Mouse (Mus musculus) G1E (cell line): ENCODE measurements around the gene Itih1. TPM values are rescaled to one million over a fixed set of nuclear protein-coding genes. Genes with fewer than 3 reads are reported as not detected.

Source experiments
- ATAC-seq: 2 replicates; pipeline ENCODE4 v1.8.0; 2016; ENCODE audit warnings: mild to moderate bottlenecking; ENCODE audit not compliant: insufficient number of reproducible peaks, poor library complexity, low FRiP score, severe bottlenecking; ENCODE audit errors: extremely low read depth
- DNase-seq: peaks from one replicate; pipeline ENCODE4 v3.0.0; 2012; ENCODE audit warnings: low spot score
- H3K27me3 ChIP-seq: 2 replicates; pipeline ENCODE4 v1.6.1; 2012; ENCODE audit warnings: mild to moderate bottlenecking, low read length, inconsistent platforms; ENCODE audit not compliant: insufficient read depth
- H3K36me3 ChIP-seq: replicated peaks from 2 replicates; pipeline ENCODE3; 2012; ENCODE audit warnings: mild to moderate bottlenecking, inconsistent platforms
- H3K4me1 ChIP-seq: 2 replicates; pipeline ENCODE4 v1.6.1; 2012; ENCODE audit warnings: low read depth, low read length, inconsistent platforms, mixed read lengths; ENCODE audit not compliant: insufficient read depth
- H3K4me3 ChIP-seq: 2 replicates; pipeline ENCODE4 v1.5.1; 2012; ENCODE audit warnings: low read depth, mild to moderate bottlenecking, inconsistent platforms, low read length, moderate library complexity, mixed read lengths
- H3K9me3 ChIP-seq: replicated peaks from 2 replicates; pipeline ENCODE4 v1.6.1; 2012; ENCODE audit warnings: inconsistent platforms
- CTCF ChIP-seq: IDR thresholded peaks from 2 replicates; pipeline ENCODE4 v1.5.1; 2012; ENCODE audit warnings: low read depth, low read length, inconsistent platforms, mixed read lengths
- GATA1 ChIP-seq: IDR thresholded peaks from 2 replicates; pipeline ENCODE4 v1.6.1; 2012; ENCODE audit warnings: borderline replicate concordance, low read length, inconsistent platforms, mixed read lengths
- GATA2 ChIP-seq: IDR thresholded peaks from 2 replicates; pipeline ENCODE4 v1.6.1; 2012; ENCODE audit warnings: low read depth, low read length, inconsistent platforms, borderline replicate concordance
- POLR2AphosphoS5 ChIP-seq: IDR thresholded peaks from 2 replicates; pipeline ENCODE4 v1.6.1; 2012; ENCODE audit warnings: low read depth, low read length, inconsistent platforms; ENCODE audit not compliant: insufficient replicate concordance
- TAL1 ChIP-seq: conservative IDR thresholded peaks from 2 replicates; pipeline ENCODE4 v1.6.1; 2012; ENCODE audit warnings: low read depth, low read length, inconsistent platforms, mixed read lengths
- polyA plus RNA-seq: library from polyadenylated mRNA; stranded (reverse); fragments of >175 nt; gene quantifications from 2 replicates; pipeline ENCODE4 v1.2.3, GENCODE M21; 2012
- total RNA-seq, 2 experiments: library from RNA; stranded (forward) in 1 of 2; stranded (reverse) in 1 of 2; fragments of 200-1000 nt in 1 of 2; fragments of >200 nt in 1 of 2; fragmentation: Nextera tagmentation in 1 of 2; gene quantifications; 2 replicates each; pipeline ENCODE4 v1.2.3; 2014 to 2017

The Itih1 gene
- total and polyA plus RNA-seq, 3 experiments: not detected

DNA sequence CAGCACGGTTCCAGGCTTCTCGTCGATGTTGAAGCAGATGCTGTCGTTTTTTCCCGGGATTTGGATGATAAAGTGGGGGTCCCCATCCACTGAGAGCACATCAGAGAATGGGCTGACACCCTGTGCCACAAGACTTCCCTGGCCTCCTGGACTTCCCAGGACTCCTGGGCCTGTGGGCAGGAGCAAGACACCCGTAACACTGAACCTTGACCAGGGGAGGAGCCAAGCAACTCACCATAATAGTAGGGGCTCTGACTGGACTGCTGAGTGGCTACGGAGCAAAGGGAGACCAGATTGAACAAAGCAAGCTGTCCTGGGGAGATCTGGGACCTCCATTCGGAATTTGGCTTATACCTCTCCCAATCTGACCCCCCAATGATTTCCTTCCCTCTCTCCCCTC lies 30.4 kb downstream of the Itih1 start:
- Histone ChIP-seq H3K36me3 (no peaks in the 10 kb centered on the region), H3K4me1 (peaks cover 7% of the 10 kb centered on the region), H3K27me3 (peaks cover 36% of the 10 kb centered on the region), H3K4me3 (no peak overlapping the region), H3K9me3 (no peaks in the 10 kb centered on the region)
- TF ChIP-seq TAL1 (no peak), GATA1 (no peak), POLR2AphosphoS5 (no peak), CTCF (no peak)
- no peak for ATAC-seq
- no peak for DNase-seq

DNA sequence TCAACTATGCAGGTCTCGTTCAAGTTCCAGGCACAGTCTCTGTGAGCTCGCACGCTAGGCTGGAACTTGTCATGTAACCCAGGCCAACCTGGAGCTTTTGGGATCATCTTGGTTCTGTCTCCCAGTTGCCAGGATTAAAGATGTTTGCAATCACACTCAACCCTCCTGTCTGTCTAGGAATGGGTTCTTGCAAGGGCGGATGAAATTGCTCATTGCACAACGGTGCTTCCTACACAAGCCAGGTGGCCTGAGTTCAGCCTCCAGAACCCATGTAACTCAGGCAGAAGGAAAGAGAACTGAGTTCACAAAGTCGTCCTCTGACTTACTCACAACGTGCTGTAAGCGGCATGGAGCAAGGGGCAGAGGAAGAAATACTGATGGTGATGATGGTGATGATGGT lies 31.9 kb downstream of the Itih1 start:
- no peak for ATAC-seq
- H3K36me3 ChIP-seq: no peaks in the 10 kb centered on the region
- H3K27me3 ChIP-seq: peaks cover 40% of the 10 kb centered on the region
- no peaks in the 10 kb centered on the region for H3K9me3 ChIP-seq
- no peak for DNase-seq
- no peak for TF ChIP-seq GATA2
- TF ChIP-seq TAL1: no peak
- TF ChIP-seq CTCF: no peak
- TF ChIP-seq POLR2AphosphoS5: no peak
- no peak for TF ChIP-seq GATA1
- peaks cover 8% of the 10 kb centered on the region for H3K4me1 ChIP-seq
- no peak overlapping the region for H3K4me3 ChIP-seq

DNA sequence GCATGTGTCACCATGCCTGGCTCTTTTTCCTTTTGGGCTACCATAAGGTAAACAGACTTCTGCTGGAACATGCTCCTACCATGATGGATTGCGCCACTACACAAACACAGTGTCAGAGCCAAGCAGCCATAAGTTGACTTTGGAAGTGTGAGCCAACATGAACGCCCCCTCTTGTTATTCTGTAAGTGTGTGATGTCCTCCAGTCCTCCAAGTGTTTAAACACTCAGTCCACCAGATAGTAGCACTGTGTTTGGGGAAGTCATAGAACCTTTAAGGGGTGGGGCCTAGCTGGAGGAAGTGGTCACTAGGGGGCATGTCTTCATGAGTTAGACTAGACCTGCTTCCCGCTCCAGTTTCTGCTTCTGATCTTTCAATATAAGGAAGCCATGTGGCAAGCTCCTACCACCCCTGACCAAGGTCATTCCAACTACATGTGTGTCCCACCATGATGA lies 35.2 kb downstream of the Itih1 start:
- no peaks in the 10 kb centered on the region for H3K9me3 ChIP-seq
- no peak for TF ChIP-seq TAL1
- TF ChIP-seq GATA2: no peak
- TF ChIP-seq POLR2AphosphoS5: no peak
- TF ChIP-seq GATA1: no peak
- TF ChIP-seq CTCF: no peak
- ATAC-seq (peak; percentile 34; the same call in 1 of the 2 replicates), DNase-seq (peak; percentile 34)
- peaks cover 8% of the 10 kb centered on the region for H3K4me1 ChIP-seq
- H3K4me3 ChIP-seq: no peak overlapping the region
- H3K27me3 ChIP-seq: peaks cover 31% of the 10 kb centered on the region
- H3K36me3 ChIP-seq: no peaks in the 10 kb centered on the region

DNA sequence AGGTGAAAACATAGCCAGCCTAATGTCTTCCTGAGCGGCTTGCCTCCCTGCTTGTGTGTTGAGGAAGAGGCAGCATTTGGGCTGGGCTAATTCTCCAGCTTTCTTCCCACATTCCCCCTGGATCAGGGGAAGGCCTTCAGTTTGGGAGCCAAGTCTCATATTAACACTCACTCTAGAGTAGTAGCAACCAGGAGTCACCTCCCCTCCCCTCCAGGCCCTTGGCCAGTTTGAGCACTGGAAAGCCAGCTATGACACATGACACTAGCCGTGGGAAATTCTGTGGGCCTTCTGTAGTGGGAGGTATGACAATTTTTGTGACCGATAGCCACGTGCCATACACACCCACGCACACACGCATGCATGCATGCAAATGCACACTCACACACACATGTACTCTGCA lies 37.1 kb downstream of the Itih1 start:
- ATAC-seq (no peak), DNase-seq (no peak)

DNA sequence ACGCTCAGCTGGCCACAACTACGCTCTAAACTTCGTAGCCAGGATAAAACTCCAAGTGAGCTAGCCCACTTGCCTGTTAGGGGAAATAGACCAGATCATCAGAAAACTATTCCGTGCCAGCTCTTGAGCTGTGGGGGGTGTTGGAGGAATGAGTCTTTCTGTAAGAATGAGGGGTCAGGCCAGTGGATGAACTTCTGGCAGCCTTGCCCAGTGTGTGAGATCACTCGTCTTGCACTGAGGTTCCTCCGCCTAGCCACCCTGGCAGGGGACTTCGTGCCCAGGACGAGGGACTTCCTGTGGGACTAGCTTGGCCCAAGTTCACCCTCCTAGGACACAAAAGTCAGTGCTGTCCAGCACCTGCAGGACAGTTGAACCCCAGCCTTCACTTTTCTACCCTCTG lies 38.8 kb downstream of the Itih1 start:
- Histone ChIP-seq H3K4me3 (no peak overlapping the region), H3K27me3 (peaks cover 35% of the 10 kb centered on the region), H3K9me3 (no peaks in the 10 kb centered on the region), H3K36me3 (no peaks in the 10 kb centered on the region), H3K4me1 (peaks cover 8% of the 10 kb centered on the region)
- ATAC-seq (no peak), DNase-seq (no peak)
- TF ChIP-seq GATA1 (no peak), GATA2 (no peak), CTCF (no peak), TAL1 (no peak)

More for the DNA sequence above, 37.1 kb downstream of the Itih1 start:
- Histone ChIP-seq H3K27me3 (peaks cover 22% of the 10 kb centered on the region), H3K9me3 (no peaks in the 10 kb centered on the region), H3K4me3 (no peak overlapping the region), H3K36me3 (no peaks in the 10 kb centered on the region), H3K4me1 (peaks cover 8% of the 10 kb centered on the region)
- no peak for TF ChIP-seq GATA1

DNA sequence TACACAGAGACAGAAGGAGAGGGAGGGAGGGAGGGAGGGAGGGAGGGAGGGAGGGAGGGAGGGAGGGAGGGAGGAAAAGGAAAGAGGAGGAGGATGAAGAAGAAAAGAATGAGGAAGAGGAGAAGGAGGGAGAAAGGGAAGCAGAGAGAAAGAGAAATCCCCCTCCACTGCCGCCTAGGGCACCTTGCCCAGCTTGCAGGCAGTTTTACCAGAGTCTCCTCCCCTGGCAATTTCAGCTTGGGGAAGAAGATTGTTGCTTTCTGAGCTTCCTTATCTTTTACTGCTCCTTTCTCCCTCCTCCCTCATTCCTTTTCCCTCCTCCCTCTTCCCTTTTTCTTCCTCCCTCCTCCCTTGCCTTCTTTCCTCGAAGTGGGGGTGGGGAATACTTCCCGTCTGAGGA lies 40.1 kb downstream of the Itih1 start:
- Histone ChIP-seq H3K27me3 (peaks cover 45% of the 10 kb centered on the region), H3K9me3 (no peaks in the 10 kb centered on the region), H3K4me3 (no peak overlapping the region), H3K36me3 (no peaks in the 10 kb centered on the region), H3K4me1 (peaks cover 5% of the 10 kb centered on the region)
- no peak for TF ChIP-seq TAL1
- no peak for TF ChIP-seq GATA2
- TF ChIP-seq GATA1: no peak
- TF ChIP-seq CTCF: no peak
- no peak for TF ChIP-seq POLR2AphosphoS5
- ATAC-seq (no peak), DNase-seq (no peak)

DNA sequence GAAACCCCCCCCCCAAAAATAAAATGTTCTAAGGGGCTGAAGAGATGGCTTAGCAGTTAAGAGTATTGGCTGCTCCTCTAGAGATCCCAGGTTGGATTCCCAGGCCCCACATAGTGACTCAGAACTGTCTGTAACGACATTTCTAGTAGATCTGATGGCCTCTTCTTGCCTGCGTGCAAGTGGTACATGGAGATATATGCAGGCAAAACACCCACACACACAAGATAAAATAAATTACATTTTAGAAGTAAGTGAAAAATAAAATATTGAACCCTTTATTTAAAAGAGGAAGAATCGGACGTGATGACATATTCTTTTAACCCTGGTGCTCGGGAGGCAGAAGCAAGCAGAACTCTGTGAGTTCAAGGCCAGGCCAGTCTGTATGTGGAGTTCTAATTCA lies 40.5 kb downstream of the Itih1 start:
- DNase-seq (no peak), ATAC-seq (no peak)
- peaks cover under 1% of the 10 kb centered on the region for H3K4me1 ChIP-seq
- H3K9me3 ChIP-seq: no peaks in the 10 kb centered on the region
- TF ChIP-seq TAL1: no peak
- no peak for TF ChIP-seq POLR2AphosphoS5
- no peak for TF ChIP-seq CTCF
- no peak for TF ChIP-seq GATA1
- no peak for TF ChIP-seq GATA2
- no peak overlapping the region for H3K4me3 ChIP-seq
- peaks cover 46% of the 10 kb centered on the region for H3K27me3 ChIP-seq
- no peaks in the 10 kb centered on the region for H3K36me3 ChIP-seq
